Mouse (Mus musculus) megakaryocyte, embryonic 14.5 days (primary cell): Measurements from ENCODE around the gene Thumpd2.

Experiments
- FLI1 ChIP-seq: IDR thresholded peaks from 2 replicates; pipeline ENCODE4 v1.6.1; 2012; ENCODE audit warnings: low read length, inconsistent platforms, mixed read lengths
- GATA1 ChIP-seq: IDR thresholded peaks from 3 replicates; pipeline ENCODE4 v1.6.1; 2012; ENCODE audit warnings: mixed read lengths, low read length, inconsistent platforms, borderline replicate concordance

DNA sequence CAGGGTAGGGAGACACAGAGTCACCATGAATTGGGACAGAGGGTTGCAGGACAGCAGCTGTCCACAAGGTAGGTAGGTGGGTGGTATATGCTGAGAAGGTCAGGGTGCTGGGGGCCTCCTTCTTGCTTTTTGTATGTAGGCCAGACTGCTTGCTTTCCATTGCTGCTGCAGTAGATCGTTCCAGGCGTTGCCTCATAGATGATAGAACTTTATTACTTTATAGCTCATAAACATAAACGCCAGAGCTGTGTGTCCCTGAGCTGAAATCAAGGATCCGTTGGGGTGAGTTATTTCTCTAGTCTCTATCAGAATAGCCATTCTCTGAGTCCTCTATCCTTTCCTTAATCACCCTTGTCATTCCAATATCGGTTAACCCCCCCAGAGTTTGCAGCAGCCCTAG lies 27.9 kb upstream of the Thumpd2 start:
- TF ChIP-seq FLI1 (no peak), GATA1 (no peak)
